Mouse (Mus musculus) forebrain, postnatal 0 days (tissue): ENCODE data around the gene 3300002I08Rik. TPM values are rescaled to one million over a fixed set of nuclear protein-coding genes. Genes with fewer than 3 reads are reported as not detected.
A peak's percentile ranks its signal among the peaks of the same experiment; 100 is the strongest.
"Not testable (repeated sequence)": the region's sequence is repeated elsewhere in the genome, so short reads cannot be mapped to it uniquely, and the experiment has no call there.

Experiments
- ATAC-seq: fragments of 200-750 bp; cut with Nextera tagmentation; 2 replicates; pipeline ENCODE4 v1.8.0; 2017; ENCODE audit warnings: mild to moderate bottlenecking, moderate library complexity
- DNase-seq: peaks from one replicate; pipeline ENCODE4 v3.0.0-alpha.2; 2015
- H3K27ac ChIP-seq: fragments of 300-500 bp; sonication (generic); 2 replicates; pipeline ENCODE4 v1.5.1; 2014; ENCODE audit warnings: low read depth, mild to moderate bottlenecking, antibody characterized with exemption, low read length, moderate library complexity, mixed read lengths
- H3K27me3 ChIP-seq: fragments of 300-500 bp; sonication (generic); 2 replicates; pipeline ENCODE4 v1.6.1; 2014; ENCODE audit warnings: mild to moderate bottlenecking, low read length, mixed read lengths; ENCODE audit not compliant: insufficient read depth
- H3K36me3 ChIP-seq: fragments of 300-500 bp; sonication (generic); 2 replicates; pipeline ENCODE4 v1.6.1; 2014; ENCODE audit warnings: mild to moderate bottlenecking, moderate library complexity; ENCODE audit not compliant: insufficient read depth
- H3K4me1 ChIP-seq: fragments of 300-500 bp; sonication (generic); 2 replicates; pipeline ENCODE4 v1.6.1; 2014; ENCODE audit warnings: antibody characterized with exemption; ENCODE audit not compliant: insufficient read depth
- H3K4me2 ChIP-seq: fragments of 300-500 bp; sonication (generic); 2 replicates; pipeline ENCODE4 v1.6.1; 2014; ENCODE audit warnings: low read depth, mild to moderate bottlenecking, moderate library complexity
- H3K4me3 ChIP-seq: fragments of 300-500 bp; sonication (generic); 2 replicates; pipeline ENCODE4 v1.5.1; 2014; ENCODE audit warnings: low read depth, low read length, mixed read lengths
- H3K9ac ChIP-seq: fragments of 300-500 bp; sonication (generic); 2 replicates; pipeline ENCODE4 v1.6.1; 2014; ENCODE audit warnings: mild to moderate bottlenecking
- H3K9me3 ChIP-seq: fragments of 300-500 bp; sonication (generic); 2 replicates; pipeline ENCODE4 v1.6.1; 2016; ENCODE audit warnings: low read length
- CTCF ChIP-seq: sonication (generic); IDR thresholded peaks from 2 replicates; pipeline ENCODE4 v1.5.1; 2016; ENCODE audit warnings: antibody characterized with exemption, control low read depth, low read depth
- WGBS: fragments of 180-500 bp; shearing (Covaris S2); extraction: QIAGEN DNeasy Blood & Tissue Kit; methylation state at CpG from one replicate; pipeline ENCODE4 v1.1.7; 2014; 5-methylcytosine and 5-hydroxymethylcytosine counted together
- polyA plus RNA-seq: library from polyadenylated mRNA; unstranded; fragments of >200 nt; fragmentation: Nextera tagmentation; extraction: Ambion mirVana; gene quantifications from 2 replicates; pipeline ENCODE4 v1.2.1, GENCODE M21; 2015
- total RNA-seq: library from RNA; depleted of rRNA; stranded (reverse); fragments of >200 nt; gene quantifications from 2 replicates; pipeline ENCODE4 v1.2.3, GENCODE M21; 2014; rRNA removed

The 3300002I08Rik gene
- total and polyA plus RNA-seq, 2 experiments from 2014 or later: 10.4 to 21.6 TPM

- Histone ChIP-seq H3K9me3 (peaks cover 31% of the 10 kb centered on the region), H3K4me2 (no peak overlapping the region), H3K27ac (no peak overlapping the region), H3K27me3 (no peaks in the 10 kb centered on the region), H3K9ac (no peak overlapping the region), H3K4me1 (no peaks in the 10 kb centered on the region), H3K36me3 (peaks cover 10% of the 10 kb centered on the region), H3K4me3 (no peak overlapping the region)
- 100% methylated on average over 1 of the region's 1 CpGs for WGBS
- no peak for ATAC-seq
- DNase-seq: no peak
- no peak for TF ChIP-seq CTCF
Measured at GRCm38 (mm10) chr2:150318973-150319372, 43.6 kb downstream of the 3300002I08Rik start.

- no peak for ATAC-seq
- no peak overlapping the region for H3K9ac ChIP-seq
Measured at GRCm38 (mm10) chr2:150316140-150316539, 46.4 kb downstream of the 3300002I08Rik start.

GRCm38 (mm10) chr2:150310952-150311884 lies 51.3 kb downstream of the 3300002I08Rik start:
- H3K9me3 ChIP-seq, H3K27ac ChIP-seq, H3K4me1 ChIP-seq, H3K27me3 ChIP-seq, H3K36me3 ChIP-seq: not testable (repeated sequence)
- H3K4me3 ChIP-seq: peak overlapping the region; percentile 41
- H3K9ac ChIP-seq: peak overlapping the region; percentile 54
- peak; percentile 99 for ATAC-seq
- DNase-seq: peak; percentile 82
- 16% methylated on average over 19 of the region's 19 CpGs for WGBS
- H3K4me2 ChIP-seq: peak overlapping the region; percentile 51

More at GRCm38 (mm10) chr2:150316140-150316539, 46.4 kb downstream of the 3300002I08Rik start:
- Histone ChIP-seq H3K27ac (no peak overlapping the region), H3K9me3 (peaks cover 17% of the 10 kb centered on the region), H3K4me1 (no peaks in the 10 kb centered on the region), H3K36me3 (peaks cover 6% of the 10 kb centered on the region; the same call in 1 of the 2 replicates), H3K27me3 (no peaks in the 10 kb centered on the region), H3K4me3 (no peak overlapping the region), H3K4me2 (no peak overlapping the region)
- TF ChIP-seq CTCF: no peak
- no peak for DNase-seq

GRCm38 (mm10) chr2:150307183-150307773 lies 55.3 kb downstream of the 3300002I08Rik start:
- H3K36me3 ChIP-seq: no peaks in the 10 kb centered on the region
- no peak overlapping the region for H3K4me3 ChIP-seq
- no peaks in the 10 kb centered on the region for H3K9me3 ChIP-seq
- no peak overlapping the region for H3K9ac ChIP-seq
- no peak for ATAC-seq
- no peaks in the 10 kb centered on the region for H3K27me3 ChIP-seq
- TF ChIP-seq CTCF: no peak
- no peak overlapping the region for H3K27ac ChIP-seq
- no peaks in the 10 kb centered on the region for H3K4me1 ChIP-seq
- no peak overlapping the region for H3K4me2 ChIP-seq
- 90% methylated on average over 10 of the region's 10 CpGs for WGBS
- DNase-seq: no peak

- no peaks in the 10 kb centered on the region for H3K36me3 ChIP-seq
- H3K27ac ChIP-seq: no peak overlapping the region
- no peak overlapping the region for H3K9ac ChIP-seq
- TF ChIP-seq CTCF: no peak
- H3K4me2 ChIP-seq: no peak overlapping the region
- DNase-seq: no peak
- H3K4me1 ChIP-seq: no peaks in the 10 kb centered on the region
- no peak overlapping the region for H3K4me3 ChIP-seq
- ATAC-seq: no peak
- H3K27me3 ChIP-seq: no peaks in the 10 kb centered on the region
- WGBS: 48% methylated on average over 1 of the region's 1 CpGs
- no peaks in the 10 kb centered on the region for H3K9me3 ChIP-seq
Measured at GRCm38 (mm10) chr2:150299096-150299495, 63.5 kb downstream of the 3300002I08Rik start.

- Histone ChIP-seq H3K9ac (no peak overlapping the region), H3K27ac (no peak overlapping the region), H3K27me3 (no peaks in the 10 kb centered on the region), H3K4me1 (no peaks in the 10 kb centered on the region), H3K4me3 (no peak overlapping the region), H3K4me2 (no peak overlapping the region), H3K36me3 (no peaks in the 10 kb centered on the region), H3K9me3 (no peaks in the 10 kb centered on the region)
- WGBS: 89% methylated on average over 6 of the region's 6 CpGs
- no peak for TF ChIP-seq CTCF
- ATAC-seq: no peak
- no peak for DNase-seq
Measured at GRCm38 (mm10) chr2:150293669-150294068, 68.9 kb downstream of the 3300002I08Rik start.

Other genes starting within 250 kb of the 3300002I08Rik start
- 10.2 and 15.6 TPM in 2 replicates for gene Zfp120, start 226.1 kb downstream of the 3300002I08Rik start, total RNA-seq
- 6.3 and 9.0 TPM in 2 replicates for gene Zfp120, start 226.1 kb downstream of the 3300002I08Rik start, polyA plus RNA-seq
- not detected in 2 replicates for gene Gm10770, start 183.1 kb downstream of the 3300002I08Rik start, total RNA-seq
- gene Gm10770, start 183.1 kb downstream of the 3300002I08Rik start, polyA plus RNA-seq: not detected in 2 replicates
- gene Gm14139, start 181.0 kb downstream of the 3300002I08Rik start, total RNA-seq: 0.33 TPM in 1 of 2 replicates, not detected in the other
- gene Gm14139, start 181.0 kb downstream of the 3300002I08Rik start, polyA plus RNA-seq: 0.11 TPM in 1 of 2 replicates, not detected in the other
- gene Zfp937, start 144.7 kb downstream of the 3300002I08Rik start, total RNA-seq: 5.8 and 7.4 TPM in 2 replicates
- gene Zfp937, start 144.7 kb downstream of the 3300002I08Rik start, polyA plus RNA-seq: 4.1 and 6.3 TPM in 2 replicates
- 0.90 and 4.5 TPM in 2 replicates for gene Gm21994, start 107.2 kb downstream of the 3300002I08Rik start, total RNA-seq
- gene Gm21994, start 107.2 kb downstream of the 3300002I08Rik start, polyA plus RNA-seq: 2.0 and 2.1 TPM in 2 replicates
- 0.08 and 0.62 TPM in 2 replicates for gene Gm14124, start 105.2 kb downstream of the 3300002I08Rik start, total RNA-seq
- gene Gm14124, start 105.2 kb downstream of the 3300002I08Rik start, polyA plus RNA-seq: not detected in 2 replicates
- gene Gm10130, start 39.1 kb downstream of the 3300002I08Rik start, total RNA-seq: 4.7 TPM in 1 of 2 replicates, not detected in the other
- 1.4 and 1.5 TPM in 2 replicates for gene Gm10130, start 39.1 kb downstream of the 3300002I08Rik start, polyA plus RNA-seq
- gene Zfp442, start 88.7 kb upstream of the 3300002I08Rik start, total RNA-seq: 6.6 and 7.4 TPM in 2 replicates
- 3.2 and 4.5 TPM in 2 replicates for gene Zfp442, start 88.7 kb upstream of the 3300002I08Rik start, polyA plus RNA-seq
- gene Zfp345, start 122.3 kb upstream of the 3300002I08Rik start, total RNA-seq: not detected in 2 replicates
- gene Zfp345, start 122.3 kb upstream of the 3300002I08Rik start, polyA plus RNA-seq: 0.05 TPM in 1 of 2 replicates, not detected in the other
- gene Cst7, start 207.7 kb upstream of the 3300002I08Rik start, total RNA-seq: not detected in 2 replicates
- 0.29 and 0.31 TPM in 2 replicates for gene Cst7, start 207.7 kb upstream of the 3300002I08Rik start, polyA plus RNA-seq
- gene Apmap, start 245.8 kb upstream of the 3300002I08Rik start, total RNA-seq: 40.9 and 43.0 TPM in 2 replicates
- 53.5 and 56.1 TPM in 2 replicates for gene Apmap, start 245.8 kb upstream of the 3300002I08Rik start, polyA plus RNA-seq